Mouse (Mus musculus) spleen, postnatal 36 days (tissue): ENCODE measurements around the gene Dyrk3.

Source experiments
- DNase-seq, 2 experiments: peaks; one replicate each; pipeline ENCODE4 v3.0.0; 2022; ENCODE audit warnings: low spot score in 2 of 2, mixed read lengths in 1 of 2

The Dyrk3 gene

DNA sequence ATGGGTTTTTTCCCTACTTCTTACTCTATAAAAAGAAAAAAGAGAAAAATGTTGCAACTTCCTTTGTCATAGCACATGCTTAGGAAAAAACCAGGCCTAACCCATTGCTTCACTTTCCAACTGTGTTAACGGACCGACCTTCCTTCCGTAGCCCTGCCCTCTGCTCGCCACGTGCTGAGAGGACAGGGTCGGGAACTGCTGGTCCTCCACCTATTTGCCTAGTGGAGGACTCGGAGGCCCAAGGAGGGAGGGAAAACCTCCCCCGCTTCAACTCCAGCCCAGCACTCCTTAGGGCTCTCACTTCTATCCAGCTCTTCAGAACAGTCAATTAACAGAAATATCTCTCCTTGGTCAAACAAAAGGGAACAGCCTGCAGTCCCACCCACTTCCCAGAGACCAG, 53.9 kb downstream of the Dyrk3 start:
- DNase-seq = no peak

DNA sequence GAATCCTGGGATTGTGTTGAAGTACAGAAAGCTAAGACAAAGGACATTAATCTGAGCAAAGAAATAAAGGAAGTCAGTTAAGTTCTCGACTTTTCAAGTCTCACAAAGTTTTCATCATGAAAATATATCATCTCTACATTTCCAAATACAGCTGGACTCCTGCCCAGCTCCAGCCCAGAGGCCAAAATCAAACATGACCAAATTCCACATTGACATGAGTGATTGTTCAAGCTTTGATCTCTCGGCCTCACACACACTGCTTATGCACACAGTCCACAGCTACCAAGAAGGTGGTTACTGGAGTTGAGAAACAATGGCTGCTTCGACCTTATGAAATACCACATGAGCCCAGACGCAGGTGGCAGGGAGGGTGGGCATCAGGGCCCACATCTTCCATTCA, 54.5 kb downstream of the Dyrk3 start:
- DNase-seq = no peak

DNA sequence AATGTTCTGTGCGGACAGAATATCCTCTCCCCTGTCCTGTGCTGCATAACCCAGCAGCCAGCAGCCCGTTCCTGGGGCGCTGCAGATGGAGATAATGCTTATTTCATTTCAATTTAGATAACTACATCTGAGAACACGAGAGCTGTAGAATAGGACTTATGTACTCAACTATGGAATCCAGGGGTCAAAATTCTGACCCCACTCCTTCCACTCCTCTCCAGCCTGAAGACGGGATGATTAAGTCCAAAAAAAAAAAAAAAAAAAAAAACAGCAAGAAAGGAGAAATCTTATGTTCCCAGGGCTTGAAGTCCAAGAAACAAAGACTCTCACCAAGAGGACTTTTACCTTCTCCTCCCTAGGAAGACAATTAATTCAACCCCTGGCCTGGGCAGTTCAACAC, 55.0 kb downstream of the Dyrk3 start:
- no peak for DNase-seq

DNA sequence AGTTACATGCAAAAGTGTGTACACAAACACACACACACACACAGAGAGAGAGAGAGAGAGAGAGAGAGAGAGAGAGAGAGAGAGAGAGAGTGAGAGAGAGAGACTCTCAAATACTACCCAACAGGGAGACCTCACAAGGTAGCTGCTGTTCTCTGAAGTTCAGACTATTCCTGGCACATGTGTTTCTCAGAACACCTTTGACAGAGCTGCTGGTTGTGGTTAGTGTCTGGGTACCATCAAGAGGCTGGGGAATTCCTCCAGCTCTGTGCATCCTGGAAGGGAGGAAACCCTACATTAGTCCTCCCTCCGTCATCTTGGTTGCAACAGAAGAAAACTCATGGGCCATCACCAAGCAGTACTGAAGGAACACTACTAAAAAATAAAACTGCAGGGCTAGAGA, 57.5 kb downstream of the Dyrk3 start:
- DNase-seq = no peak

DNA sequence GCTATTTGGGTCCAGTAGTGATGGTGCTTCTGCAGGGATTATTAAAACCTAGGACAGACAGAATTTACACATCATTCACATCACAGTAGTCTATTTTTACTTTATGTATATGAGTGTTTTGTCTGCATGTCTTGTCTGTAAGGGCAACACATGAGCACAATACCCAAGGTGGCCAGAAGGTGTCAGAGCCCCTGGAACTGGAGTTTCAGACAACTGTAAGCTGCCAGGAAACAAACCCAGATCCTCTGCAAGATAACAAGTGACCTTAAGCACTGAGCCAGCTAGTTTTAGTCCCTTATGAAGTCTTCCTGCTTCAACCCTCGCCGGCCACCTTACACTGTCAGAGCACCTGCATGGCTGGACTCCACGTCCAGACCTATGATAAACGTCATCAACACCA, 58.4 kb downstream of the Dyrk3 start:
- peak in 1 of 2 experiments; percentile 38 for DNase-seq

DNA sequence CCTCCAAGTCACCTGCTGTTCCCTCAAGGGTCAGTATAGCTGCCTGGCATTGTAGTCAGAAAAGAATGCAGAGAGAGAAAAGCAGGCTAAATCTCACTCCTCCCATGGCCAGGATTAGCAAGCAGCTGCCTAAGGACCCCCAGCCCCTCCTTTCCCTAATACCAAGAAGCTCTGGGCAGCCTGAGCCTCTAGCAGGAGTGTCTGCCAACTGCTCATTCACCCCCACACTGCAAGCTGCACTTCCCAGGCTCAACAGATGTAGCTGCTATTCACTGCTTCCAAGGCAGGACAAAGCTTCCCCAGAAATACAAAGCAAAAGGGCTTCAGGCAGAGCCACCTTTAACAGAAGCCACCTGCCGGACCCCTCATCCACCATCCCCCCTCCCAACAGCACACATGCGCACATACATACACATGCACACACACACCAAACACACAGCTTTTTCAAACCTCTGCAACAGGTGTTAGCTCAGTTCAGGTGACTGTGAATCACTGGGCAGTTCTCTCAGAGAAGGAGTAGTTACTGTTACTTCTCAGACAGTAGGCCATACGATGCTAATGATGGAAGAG, 59.3 kb downstream of the Dyrk3 start:
- DNase-seq = no peak
